Mouse (Mus musculus) hindbrain, embryonic 16.5 days (tissue): ENCODE results near the gene Pelp1. TPM values are rescaled to one million over a fixed set of nuclear protein-coding genes. Genes with fewer than 3 reads are reported as not detected.

Experiments used
- ATAC-seq: fragments of 200-750 bp; cut with Nextera tagmentation; 2 replicates; pipeline ENCODE4 v1.8.0; 2017; ENCODE audit warnings: moderate TSS enrichment, moderate library complexity
- H3K27ac ChIP-seq: fragments of 300-500 bp; sonication (generic); 2 replicates; pipeline ENCODE4 v1.5.1; 2014; ENCODE audit warnings: low read depth, mild to moderate bottlenecking, control low read depth, low read length, moderate library complexity
- H3K27me3 ChIP-seq: fragments of 300-500 bp; sonication (generic); replicated peaks from 2 replicates; pipeline ENCODE4 v1.6.1; 2014; ENCODE audit warnings: low read length; ENCODE audit not compliant: control insufficient read depth, insufficient read depth
- H3K36me3 ChIP-seq: fragments of 300-500 bp; sonication (generic); 2 replicates; pipeline ENCODE4 v1.6.1; 2014; ENCODE audit warnings: mild to moderate bottlenecking, low read length, moderate library complexity, mixed read lengths; ENCODE audit not compliant: control insufficient read depth, insufficient read depth
- H3K4me1 ChIP-seq: fragments of 300-500 bp; sonication (generic); 2 replicates; pipeline ENCODE4 v1.6.1; 2014; ENCODE audit warnings: low read depth, low read length; ENCODE audit not compliant: control insufficient read depth, insufficient read depth
- H3K4me2 ChIP-seq: fragments of 300-500 bp; sonication (generic); 2 replicates; pipeline ENCODE4 v1.6.1; 2014; ENCODE audit warnings: mild to moderate bottlenecking, low read length, control low read depth, moderate library complexity
- H3K4me3 ChIP-seq: fragments of 300-500 bp; sonication (generic); 2 replicates; pipeline ENCODE4 v1.5.1; 2014; ENCODE audit warnings: mild to moderate bottlenecking, low read length, control low read depth, moderate library complexity
- H3K9ac ChIP-seq: fragments of 300-500 bp; sonication (generic); 2 replicates; pipeline ENCODE4 v1.6.1; 2014; ENCODE audit warnings: low read depth, mild to moderate bottlenecking, control low read depth, low read length, moderate library complexity
- H3K9me3 ChIP-seq: fragments of 300-500 bp; sonication (generic); 2 replicates; pipeline ENCODE4 v1.6.1; 2014; ENCODE audit warnings: mild to moderate bottlenecking, low read length, moderate library complexity; ENCODE audit not compliant: control insufficient read depth
- WGBS: fragments of 180-500 bp; shearing (Covaris S2); extraction: QIAGEN DNeasy Blood & Tissue Kit; methylation state at CpG from one replicate; pipeline ENCODE4 v1.1.7; 2014; 5-methylcytosine and 5-hydroxymethylcytosine counted together
- polyA plus RNA-seq: library from polyadenylated mRNA; unstranded; fragments of >200 nt; fragmentation: Nextera tagmentation; extraction: Ambion mirVana; gene quantifications from 2 replicates; pipeline ENCODE4 v1.2.1, GENCODE M21; 2015

The Pelp1 gene
- 31.7 and 37.0 TPM in 2 replicates for polyA plus RNA-seq

DNA sequence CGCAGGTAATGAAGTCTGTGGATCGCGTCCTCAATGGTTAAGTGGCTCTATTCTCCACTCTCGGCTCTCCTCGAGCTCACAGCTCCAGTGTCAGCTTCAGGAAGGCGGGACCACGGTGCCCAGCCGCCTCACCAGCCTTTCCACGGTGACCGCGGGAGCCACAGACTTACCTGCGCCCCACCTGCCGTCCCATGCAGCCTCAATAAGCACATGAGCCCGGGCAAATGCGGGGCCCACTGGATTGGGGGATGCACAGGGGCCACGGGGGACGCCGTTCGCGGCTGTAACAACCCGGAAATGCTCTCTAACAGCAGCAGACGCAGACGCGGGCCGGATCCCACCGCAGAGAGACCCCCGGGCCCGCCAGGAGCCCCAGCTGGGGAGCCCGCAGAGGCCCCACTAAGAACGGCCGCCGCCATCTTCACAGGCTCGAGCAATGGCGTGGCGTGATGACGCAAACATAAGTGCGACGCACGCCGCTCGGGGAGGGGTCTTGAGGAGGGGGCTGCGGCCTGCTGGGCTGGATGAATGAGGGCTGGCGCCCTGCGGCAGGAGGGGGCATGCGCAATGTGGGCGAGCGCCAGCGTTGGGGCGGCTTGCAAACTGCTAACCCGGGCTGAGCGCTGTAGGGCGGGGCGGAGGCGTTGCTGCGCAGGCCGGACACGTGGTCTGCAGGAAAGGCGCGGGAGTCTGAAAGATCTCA is at the start of gene Pelp1:
Pelp1 (minus strand) TSS at position 438 of the 703 bp plus-strand sequence.
- Histone ChIP-seq H3K4me1 (peaks cover 18% of the 10 kb centered on the region), H3K4me3 (peak within 1 kb of the TSS; percentile 84), H3K27me3 (no peaks in the 10 kb centered on the region), H3K9ac (peak within 1 kb of the TSS; percentile 96), H3K9me3 (no peaks in the 10 kb centered on the region), H3K36me3 (no peaks in the 10 kb centered on the region), H3K4me2 (peak within 1 kb of the TSS; percentile 76), H3K27ac (peak within 1 kb of the TSS; percentile 75)
- peak; percentile 98 for ATAC-seq
- WGBS = under 1% methylated on average over 57 of the region's 59 CpGs

GRCm38 (mm10) chr11:70458688-70459600 is 49.1 kb upstream of the Pelp1 start, which contains the start of gene Zmynd15:
Gene Zmynd15, plus strand, starts transcription at chr11:70459433.
- Histone ChIP-seq H3K36me3 (no peaks in the 10 kb centered on the region), H3K4me3 (peak within 1 kb of the TSS; percentile 46), H3K4me2 (peak within 1 kb of the TSS; percentile 82), H3K9me3 (no peaks in the 10 kb centered on the region), H3K27me3 (peaks cover 13% of the 10 kb centered on the region), H3K9ac (peak within 1 kb of the TSS; percentile 67), H3K27ac (no peak within 1 kb of the TSS), H3K4me1 (peaks cover 6% of the 10 kb centered on the region)
- 19% methylated on average over 32 of the region's 32 CpGs for WGBS
- ATAC-seq = no peak

GRCm38 (mm10) chr11:70453261-70454044 is 43.6 kb upstream of the Pelp1 start:
- Histone ChIP-seq H3K9ac (no peak overlapping the region), H3K27ac (no peak overlapping the region), H3K36me3 (no peaks in the 10 kb centered on the region), H3K4me1 (peaks cover 7% of the 10 kb centered on the region), H3K4me2 (peak overlapping the region; percentile 57), H3K9me3 (no peaks in the 10 kb centered on the region), H3K27me3 (peaks cover under 1% of the 10 kb centered on the region), H3K4me3 (no peak overlapping the region)
- WGBS = 93% methylated on average over 9 of the region's 9 CpGs
- no peak for ATAC-seq

GRCm38 (mm10) chr11:70451797-70452498 is 42.1 kb upstream of the Pelp1 start, which contains the start of gene Med11:
Gene Med11, plus strand, starts transcription at chr11:70451919.
- peak within 1 kb of the TSS; percentile 57 for H3K4me2 ChIP-seq
- peak; percentile 98 for ATAC-seq
- peaks cover 7% of the 10 kb centered on the region for H3K4me1 ChIP-seq
- no peaks in the 10 kb centered on the region for H3K9me3 ChIP-seq
- peak within 1 kb of the TSS; percentile 98 for H3K27ac ChIP-seq
- H3K36me3 ChIP-seq = no peaks in the 10 kb centered on the region
- H3K4me3 ChIP-seq = peak within 1 kb of the TSS; percentile 76
- under 1% methylated on average over 39 of the region's 46 CpGs for WGBS
- H3K27me3 ChIP-seq = no peaks in the 10 kb centered on the region
- peak within 1 kb of the TSS; percentile 92 for H3K9ac ChIP-seq

DNA sequence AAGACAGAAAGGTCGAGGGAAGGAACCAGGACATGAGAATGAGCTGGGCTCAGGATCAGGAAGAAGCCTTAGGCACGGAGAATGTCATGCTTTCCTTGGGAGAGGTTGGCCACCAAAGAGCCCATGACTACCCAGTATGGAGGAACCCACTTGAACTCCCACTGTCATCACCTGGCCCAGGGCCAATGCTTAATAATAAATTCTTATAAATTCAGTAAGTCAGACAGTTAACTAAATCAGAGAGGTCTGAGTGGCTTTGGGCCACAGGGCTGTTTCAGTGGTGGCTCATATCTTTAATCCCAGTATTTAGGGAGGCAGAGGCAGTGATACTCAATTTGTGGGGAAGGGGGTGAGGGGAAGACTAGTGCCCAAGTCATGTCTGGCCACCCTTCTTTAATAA is 41.1 kb upstream of the Pelp1 start:
- ATAC-seq = no peak
- no peak overlapping the region for H3K27ac ChIP-seq
- no peak overlapping the region for H3K4me2 ChIP-seq
- no peaks in the 10 kb centered on the region for H3K36me3 ChIP-seq
- no peak overlapping the region for H3K9ac ChIP-seq
- H3K27me3 ChIP-seq = no peaks in the 10 kb centered on the region
- no peaks in the 10 kb centered on the region for H3K9me3 ChIP-seq
- H3K4me1 ChIP-seq = peaks cover 7% of the 10 kb centered on the region
- 84% methylated on average over 2 of the region's 2 CpGs for WGBS
- H3K4me3 ChIP-seq = no peak overlapping the region

DNA sequence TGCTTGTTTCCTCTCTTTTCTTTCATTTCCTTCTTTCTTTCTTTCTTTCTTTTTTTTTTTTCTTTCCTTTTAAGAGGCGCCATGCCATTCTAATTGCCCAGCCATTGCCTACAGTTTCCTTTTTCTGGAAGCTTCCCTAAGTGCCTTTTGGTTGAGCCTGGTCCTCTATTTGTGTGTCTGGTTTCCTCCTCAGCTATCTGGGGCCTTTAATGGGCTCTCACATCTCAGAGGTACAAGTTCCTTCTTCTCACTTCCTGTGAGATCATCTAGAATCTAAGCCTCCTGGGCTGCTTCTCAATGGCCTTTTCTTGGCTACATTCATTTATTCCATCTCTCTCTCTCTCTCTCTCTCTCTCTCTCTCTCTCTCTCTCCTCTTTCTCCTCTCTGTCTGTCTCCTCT is 37.5 kb upstream of the Pelp1 start:
- H3K36me3 ChIP-seq = no peaks in the 10 kb centered on the region; the same call in 1 of the 2 replicates
- no peaks in the 10 kb centered on the region for H3K27me3 ChIP-seq
- WGBS = 73% methylated on average over 1 of the region's 1 CpGs

GRCm38 (mm10) chr11:70446756-70447155 is 36.9 kb upstream of the Pelp1 start:
- Histone ChIP-seq H3K27ac (no peak overlapping the region), H3K4me3 (no peak overlapping the region), H3K4me1 (no peaks in the 10 kb centered on the region), H3K27me3 (no peaks in the 10 kb centered on the region), H3K9me3 (no peaks in the 10 kb centered on the region), H3K9ac (no peak overlapping the region), H3K4me2 (no peak overlapping the region), H3K36me3 (peaks cover 5% of the 10 kb centered on the region; the same call in 1 of the 2 replicates)
- ATAC-seq = no peak
- 54% methylated on average over 3 of the region's 3 CpGs for WGBS

More for the DNA sequence above, 37.5 kb upstream of the Pelp1 start:
- no peak for ATAC-seq
- Histone ChIP-seq H3K4me1 (no peaks in the 10 kb centered on the region), H3K9me3 (no peaks in the 10 kb centered on the region), H3K9ac (no peak overlapping the region), H3K27ac (no peak overlapping the region), H3K4me2 (no peak overlapping the region), H3K4me3 (no peak overlapping the region)

DNA sequence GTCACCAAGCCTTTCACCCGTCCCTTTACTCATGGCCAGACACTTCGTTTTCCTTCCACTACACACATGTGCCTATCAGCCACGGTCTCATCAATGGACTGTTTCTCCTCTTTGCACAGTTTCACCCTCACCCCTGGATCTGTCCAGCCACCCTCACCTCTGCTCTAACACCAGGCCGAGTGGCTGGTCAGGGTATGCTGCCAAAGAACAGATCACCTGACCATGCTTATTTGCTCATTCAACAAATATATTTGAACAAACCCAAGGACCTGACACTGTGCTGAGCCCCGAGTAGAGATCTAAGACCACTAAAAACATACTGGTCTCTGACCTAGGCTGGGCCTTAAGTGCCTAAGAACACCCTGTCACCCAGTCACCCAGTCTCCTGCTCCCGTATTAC is 34.8 kb upstream of the Pelp1 start:
- Histone ChIP-seq H3K4me3 (no peak overlapping the region), H3K9me3 (no peaks in the 10 kb centered on the region), H3K27ac (no peak overlapping the region), H3K4me2 (no peak overlapping the region), H3K4me1 (no peaks in the 10 kb centered on the region), H3K36me3 (peaks cover 11% of the 10 kb centered on the region), H3K9ac (no peak overlapping the region), H3K27me3 (no peaks in the 10 kb centered on the region)
- ATAC-seq = no peak
- WGBS = 81% methylated on average over 6 of the region's 6 CpGs
